Comparison of ENCODE assay signal across 8 mouse cellular contexts in the genomic region with DNA sequence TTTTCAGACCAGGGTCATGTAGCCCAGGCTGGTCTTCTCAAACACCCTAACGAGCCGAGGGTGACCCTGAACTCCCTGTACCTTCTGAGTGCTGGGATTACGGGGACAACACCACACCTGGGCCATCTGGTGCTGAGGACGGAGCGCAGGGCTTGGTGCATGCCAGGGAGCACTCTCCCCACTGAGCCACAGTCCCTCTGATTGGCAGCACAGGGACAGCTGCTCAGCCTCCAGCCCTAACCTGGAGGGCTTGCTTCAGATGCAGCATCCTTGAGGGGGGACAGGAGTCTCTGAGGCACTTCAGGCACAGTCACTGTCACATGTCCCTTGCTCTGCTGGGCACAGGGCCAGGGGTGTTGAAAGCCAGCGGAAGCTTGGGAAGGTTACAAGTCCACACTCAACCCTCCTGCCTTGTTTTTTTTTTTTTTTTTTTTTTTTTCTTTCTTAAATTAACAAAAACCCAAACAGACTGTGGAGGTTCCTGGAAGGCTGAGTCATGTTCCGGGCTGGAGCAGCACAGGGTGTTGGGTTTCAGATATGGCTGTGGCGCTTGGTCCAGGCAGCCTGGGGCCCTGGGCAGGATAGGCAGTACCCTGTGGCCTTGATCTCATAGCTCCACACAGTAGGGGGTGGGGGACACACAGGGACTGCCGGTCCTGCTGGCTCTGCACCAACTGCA. TPM values are rescaled to one million over a fixed set of nuclear protein-coding genes. Genes with fewer than 3 reads are reported as not detected.
DNase-seq lines count a peak whose midpoint lies in the region; ATAC-seq lines count a peak whose summit lies in the region.

No protein-coding gene starts in this region.

- intact Hi-C loops in gastrocnemius, postnatal 14 days (cut with DNase I; ENCODE audit: low total_unique reads) = no loop called here
- intact Hi-C loops in left cerebral cortex, postnatal 36 days (cut with DNase I) = no loop called here

- peak; percentile 97 for DNase-seq in adrenal gland, adult 2 months
- DNase-seq in cerebellum, postnatal 14 days = peak; percentile 86 to 92
- peak; percentile 86 for DNase-seq in gastrocnemius, postnatal 14 days
- peak; percentile 68 for DNase-seq in left cerebral cortex, postnatal 36 days (ENCODE audit: low spot score in 2 of 2)
- peak; percentile 92 for DNase-seq in skeletal muscle tissue, adult 2 months (ENCODE audit: low read depth, low spot score)
- DNase-seq in thymus, postnatal 25 days = no peak

- no peaks in the 10 kb centered on the region for H3K9me3 ChIP-seq in intestine, embryonic 16.5 days (ENCODE audit: control insufficient read depth, low read length)
- H3K9me3 ChIP-seq in megakaryocyte, embryonic 14.5 days = no peaks in the 10 kb centered on the region

- peaks cover 26% of the 10 kb centered on the region for H3K4me1 ChIP-seq in intestine, embryonic 16.5 days (ENCODE audit: control insufficient read depth, insufficient read depth, low read length)
- peaks cover 93% of the 10 kb centered on the region for H3K4me1 ChIP-seq in megakaryocyte, embryonic 14.5 days

- peak overlapping the region; percentile 83 for H3K27ac ChIP-seq in intestine, embryonic 16.5 days (ENCODE audit: low read length)

- peak overlapping the region; percentile 37 for H3K9ac ChIP-seq in intestine, embryonic 16.5 days (ENCODE audit: low read depth, low read length)

- WGBS in intestine, embryonic 16.5 days = 62% methylated on average over 9 of the region's 9 CpGs

- H3K4me3 ChIP-seq in intestine, embryonic 16.5 days (ENCODE audit: low read length) = no peak overlapping the region
- H3K4me3 ChIP-seq in megakaryocyte, embryonic 14.5 days (replicated peaks) = peak overlapping the region; percentile 99

- no peak overlapping the region for H3K4me2 ChIP-seq in intestine, embryonic 16.5 days (ENCODE audit: low read depth, low read length)

- peak; percentile 80 for ATAC-seq in intestine, embryonic 16.5 days

- no peaks in the 10 kb centered on the region for H3K27me3 ChIP-seq in intestine, embryonic 16.5 days (replicated peaks; ENCODE audit: control insufficient read depth, insufficient read depth, low read length)
- H3K27me3 ChIP-seq in megakaryocyte, embryonic 14.5 days (replicated peaks) = no peaks in the 10 kb centered on the region

- no peaks in the 10 kb centered on the region for H3K36me3 ChIP-seq in intestine, embryonic 16.5 days (ENCODE audit: control insufficient read depth, insufficient read depth, low read length)
- peaks cover 90% of the 10 kb centered on the region for H3K36me3 ChIP-seq in megakaryocyte, embryonic 14.5 days (replicated peaks; ENCODE audit: low read length)

RNA-seq across cellular contexts. Expression of a gene that starts 24.0 kb away (rescaled TPM):
- 1,000 to 10,000 TPM; 1,287 to 1,377 TPM for total RNA-seq in adrenal gland, adult 2 months (2021)
- polyA plus RNA-seq in adrenal gland, adult 2 months (2012; rRNA removed) = 1,827 and 2,443 TPM in 2 replicates
- 100 to 1,000 TPM; 389 TPM for total RNA-seq in gastrocnemius, postnatal 14 days (2021)
- polyA plus RNA-seq in intestine, embryonic 16.5 days (2015; fragmentation: Nextera tagmentation; extraction: Ambion mirVana) = 942 and 972 TPM in 2 replicates
- 100 to 1,000 TPM; 468 to 559 TPM for total RNA-seq in left cerebral cortex, postnatal 36 days (2021)
- polyA plus RNA-seq in megakaryocyte, embryonic 14.5 days (2012; ENCODE audit: insufficient read depth, low replicate concordance) = 3,942 and 9,172 TPM in 2 replicates

RNA-seq across cellular contexts. Expression of a gene that starts 31.4 kb away (rescaled TPM):
- total RNA-seq in adrenal gland, adult 2 months (2021) = 100 to 1,000 TPM in 1 of 2 experiments, 10 to 100 TPM in 1; 97.3 to 106 TPM
- polyA plus RNA-seq in adrenal gland, adult 2 months (2012; rRNA removed) = 111 and 122 TPM in 2 replicates
- 10 to 100 TPM; 45.3 to 55.6 TPM for total RNA-seq in gastrocnemius, postnatal 14 days (2021)
- 190 and 212 TPM in 2 replicates for polyA plus RNA-seq in intestine, embryonic 16.5 days (2015; fragmentation: Nextera tagmentation; extraction: Ambion mirVana)
- total RNA-seq in left cerebral cortex, postnatal 36 days (2021) = 10 to 100 TPM; 69.2 to 83.6 TPM
- 147 and 260 TPM in 2 replicates for polyA plus RNA-seq in megakaryocyte, embryonic 14.5 days (2012; ENCODE audit: insufficient read depth, low replicate concordance)

RNA-seq across cellular contexts. Expression of a gene that starts 34.4 kb away (rescaled TPM):
- total RNA-seq in adrenal gland, adult 2 months (2021) = 10 to 100 TPM; 38.5 to 59.3 TPM
- polyA plus RNA-seq in adrenal gland, adult 2 months (2012; rRNA removed) = 102 and 120 TPM in 2 replicates
- 1 to 10 TPM; 6.2 to 6.3 TPM for total RNA-seq in gastrocnemius, postnatal 14 days (2021)
- 13.4 and 14.3 TPM in 2 replicates for polyA plus RNA-seq in intestine, embryonic 16.5 days (2015; fragmentation: Nextera tagmentation; extraction: Ambion mirVana)
- 10 to 100 TPM; 14.5 to 25.5 TPM for total RNA-seq in left cerebral cortex, postnatal 36 days (2021)
- polyA plus RNA-seq in megakaryocyte, embryonic 14.5 days (2012; ENCODE audit: insufficient read depth, low replicate concordance) = 151 and 347 TPM in 2 replicates

RNA-seq across cellular contexts. Expression of a gene that starts 44.6 kb away (rescaled TPM):
- total RNA-seq in adrenal gland, adult 2 months (2021) = 100 to 1,000 TPM; 153 to 156 TPM
- polyA plus RNA-seq in adrenal gland, adult 2 months (2012; rRNA removed) = 151 and 159 TPM in 2 replicates
- 10 to 100 TPM; 87.6 to 98.0 TPM for total RNA-seq in gastrocnemius, postnatal 14 days (2021)
- 13.8 and 15.7 TPM in 2 replicates for polyA plus RNA-seq in intestine, embryonic 16.5 days (2015; fragmentation: Nextera tagmentation; extraction: Ambion mirVana)
- 100 to 1,000 TPM in 1 of 2 experiments, 10 to 100 TPM in 1; 94.4 to 100 TPM for total RNA-seq in left cerebral cortex, postnatal 36 days (2021)
- 153 and 200 TPM in 2 replicates for polyA plus RNA-seq in megakaryocyte, embryonic 14.5 days (2012; ENCODE audit: insufficient read depth, low replicate concordance)

RNA-seq across cellular contexts. Expression of a gene that starts 54.5 kb away (rescaled TPM):
- total RNA-seq in adrenal gland, adult 2 months (2021) = 1 to 10 TPM; 3.9 to 6.7 TPM
- 11.0 and 14.6 TPM in 2 replicates for polyA plus RNA-seq in adrenal gland, adult 2 months (2012; rRNA removed)
- total RNA-seq in gastrocnemius, postnatal 14 days (2021) = 1 to 10 TPM; 1.7 to 1.9 TPM
- polyA plus RNA-seq in intestine, embryonic 16.5 days (2015; fragmentation: Nextera tagmentation; extraction: Ambion mirVana) = 6.0 and 7.3 TPM in 2 replicates
- total RNA-seq in left cerebral cortex, postnatal 36 days (2021) = 1 to 10 TPM; 3.3 to 5.3 TPM
- 375 and 477 TPM in 2 replicates for polyA plus RNA-seq in megakaryocyte, embryonic 14.5 days (2012; ENCODE audit: insufficient read depth, low replicate concordance)
